Mouse (Mus musculus) kidney, adult 8-10 months (tissue): ENCODE measurements around the gene Gm21773.
"Not testable (repeated sequence)": the region's sequence is repeated elsewhere in the genome, so short reads cannot be mapped to it uniquely, and the experiment has no call there.

ENCODE experiments used
- DNase-seq, 2 experiments: peaks; one replicate each; pipeline ENCODE4 v3.0.0; 2022

The Gm21773 gene

DNA sequence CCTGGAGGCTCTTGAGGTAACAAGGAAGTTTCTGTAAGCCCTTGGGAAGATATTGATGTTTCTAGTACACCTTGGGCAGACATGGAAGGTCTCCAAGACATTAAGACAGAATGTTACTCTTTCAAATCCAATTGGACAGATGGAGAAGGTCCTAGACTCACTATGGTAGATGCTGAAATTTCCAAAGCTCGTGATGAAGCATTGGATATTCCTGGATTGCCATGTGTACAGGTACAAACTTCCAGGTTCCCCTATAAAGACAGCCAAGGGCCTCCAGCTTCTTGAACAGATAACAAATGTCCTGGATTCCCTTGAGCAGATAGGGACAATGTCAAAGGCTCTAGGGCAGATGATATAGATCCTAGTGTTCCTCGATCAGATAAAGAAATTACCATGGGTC lies at the start of gene Gm21773:
TSS of gene Gm21773 (minus strand) at position 101 of the 400 bp plus-strand sequence.
- not testable (repeated sequence) for DNase-seq
